Mouse (Mus musculus) midbrain, postnatal 0 days (tissue): Measurements from ENCODE around the gene Art3. TPM values are rescaled to one million over a fixed set of nuclear protein-coding genes. Genes with fewer than 3 reads are reported as not detected.

Source experiments
- ATAC-seq: fragments of 200-750 bp; cut with Nextera tagmentation; 2 replicates; pipeline ENCODE4 v1.8.0; 2017; ENCODE audit warnings: moderate number of reproducible peaks, mild to moderate bottlenecking, moderate TSS enrichment, moderate library complexity; ENCODE audit not compliant: low FRiP score
- DNase-seq: peaks from one replicate; pipeline ENCODE4 v3.0.0-alpha.2; 2015; ENCODE audit warnings: low spot score
- H3K27ac ChIP-seq: fragments of 300-500 bp; sonication (generic); 2 replicates; pipeline ENCODE4 v1.5.1; 2014; ENCODE audit warnings: low read depth, mild to moderate bottlenecking, low read length, mixed read lengths
- H3K27me3 ChIP-seq: fragments of 300-500 bp; sonication (generic); 2 replicates; pipeline ENCODE4 v1.6.1; 2014; ENCODE audit warnings: low read length, control low read depth, mixed read lengths; ENCODE audit not compliant: insufficient read depth
- H3K36me3 ChIP-seq: fragments of 300-500 bp; sonication (generic); 2 replicates; pipeline ENCODE4 v1.6.1; 2014; ENCODE audit warnings: low read length, control low read depth, mixed read lengths; ENCODE audit not compliant: insufficient read depth
- H3K4me1 ChIP-seq: fragments of 300-500 bp; sonication (generic); 2 replicates; pipeline ENCODE4 v1.6.1; 2014; ENCODE audit warnings: mild to moderate bottlenecking, control low read depth, antibody characterized with exemption, low read length, mixed read lengths; ENCODE audit not compliant: insufficient read depth
- H3K4me2 ChIP-seq: fragments of 300-500 bp; sonication (generic); 2 replicates; pipeline ENCODE4 v1.6.1; 2014; ENCODE audit warnings: low read depth, mild to moderate bottlenecking, low read length, mixed read lengths; ENCODE audit not compliant: poor library complexity, severe bottlenecking
- H3K4me3 ChIP-seq: fragments of 300-500 bp; sonication (generic); 2 replicates; pipeline ENCODE4 v1.5.1; 2014; ENCODE audit warnings: low read depth, mild to moderate bottlenecking, low read length, moderate library complexity
- H3K9ac ChIP-seq: fragments of 300-500 bp; sonication (generic); replicated peaks from 2 replicates; pipeline ENCODE4 v1.6.1; 2014; ENCODE audit warnings: mild to moderate bottlenecking, low read length, moderate library complexity, mixed read lengths; ENCODE audit not compliant: poor library complexity, severe bottlenecking
- H3K9me3 ChIP-seq: fragments of 300-500 bp; sonication (generic); 2 replicates; pipeline ENCODE4 v1.6.1; 2016; ENCODE audit warnings: low read length, control low read depth
- CTCF ChIP-seq: IDR thresholded peaks from 2 replicates; pipeline ENCODE4 v1.5.1; 2016; ENCODE audit warnings: antibody characterized with exemption, mild to moderate bottlenecking
- WGBS: fragments of 180-500 bp; shearing (Covaris S2); extraction: QIAGEN DNeasy Blood & Tissue Kit; methylation state at CpG from one replicate; pipeline ENCODE4 v1.1.7; 2014; 5-methylcytosine and 5-hydroxymethylcytosine counted together
- microRNA-seq: library from miRNA; unstranded; fragments of <30 nt; microRNA quantifications from one replicate; pipeline ENCODE4, GENCODE M21; 2016; ENCODE audit warnings: borderline number of aligned reads
- polyA plus RNA-seq: library from polyadenylated mRNA; unstranded; fragments of >200 nt; fragmentation: Nextera tagmentation; extraction: Ambion mirVana; gene quantifications from 2 replicates; pipeline ENCODE4 v1.2.1, GENCODE M21; 2015
- total RNA-seq: library from RNA; depleted of rRNA; stranded (reverse); fragments of >200 nt; gene quantifications from 2 replicates; pipeline ENCODE4 v1.2.3, GENCODE M21; 2014; rRNA removed

The Art3 gene
- total and polyA plus RNA-seq, 2 experiments from 2014 or later = 4.7 to 5.5 TPM

- 44% methylated on average over 5 of the region's 5 CpGs for WGBS
- H3K27ac ChIP-seq = no peak overlapping the region
These were observed 127.1 kb downstream of the Art3 start for GRCm38 (mm10) chr5:92458726-92459125.

GRCm38 (mm10) chr5:92461321-92461720, 129.7 kb downstream of the Art3 start:
- peak; percentile 80 for TF ChIP-seq CTCF
- Histone ChIP-seq H3K4me2 (no peak overlapping the region), H3K27ac (no peak overlapping the region), H3K27me3 (no peaks in the 10 kb centered on the region), H3K4me3 (no peak overlapping the region), H3K9me3 (no peaks in the 10 kb centered on the region), H3K4me1 (no peaks in the 10 kb centered on the region), H3K36me3 (peaks cover 13% of the 10 kb centered on the region; the same call in 1 of the 2 replicates), H3K9ac (no peak overlapping the region)
- DNase-seq (peak; percentile 66), ATAC-seq (no peak)
- 17% methylated on average over 5 of the region's 5 CpGs for WGBS

More at GRCm38 (mm10) chr5:92458726-92459125, 127.1 kb downstream of the Art3 start:
- H3K4me2 ChIP-seq = no peak overlapping the region
- H3K4me1 ChIP-seq = no peaks in the 10 kb centered on the region
- no peaks in the 10 kb centered on the region for H3K27me3 ChIP-seq
- peaks cover 25% of the 10 kb centered on the region for H3K36me3 ChIP-seq
- ATAC-seq = no peak
- no peak for TF ChIP-seq CTCF
- H3K9me3 ChIP-seq = no peaks in the 10 kb centered on the region
- no peak overlapping the region for H3K9ac ChIP-seq
- no peak for DNase-seq
- H3K4me3 ChIP-seq = no peak overlapping the region

Small RNA genes within 50 kb of the gene (microRNA-seq; reads per million reads assigned to microRNA genes)
- not detected for gene Mir6415

Other genes starting within 250 kb of the Art3 start
- gene G3bp2, start 248.1 kb upstream of the Art3 start, total RNA-seq = 167 and 221 TPM in 2 replicates
- gene G3bp2, start 248.1 kb upstream of the Art3 start, polyA plus RNA-seq = 280 and 303 TPM in 2 replicates
- gene Uso1, start 193.9 kb upstream of the Art3 start, total RNA-seq = 22.4 and 23.6 TPM in 2 replicates
- 25.9 and 27.0 TPM in 2 replicates for gene Uso1, start 193.9 kb upstream of the Art3 start, polyA plus RNA-seq
- gene U90926, start 116.4 kb upstream of the Art3 start, total RNA-seq = not detected in 2 replicates
- not detected in 2 replicates for gene U90926, start 116.4 kb upstream of the Art3 start, polyA plus RNA-seq
- 0.60 and 2.3 TPM in 2 replicates for gene Ppef2, start 75.5 kb upstream of the Art3 start, total RNA-seq
- gene Ppef2, start 75.5 kb upstream of the Art3 start, polyA plus RNA-seq = 0.47 and 0.66 TPM in 2 replicates
- 23.5 and 28.7 TPM in 2 replicates for gene Naaa, start 53.7 kb upstream of the Art3 start, total RNA-seq
- 20.0 and 23.1 TPM in 2 replicates for gene Naaa, start 53.7 kb upstream of the Art3 start, polyA plus RNA-seq
- gene Sdad1, start 21.3 kb upstream of the Art3 start, total RNA-seq = 33.1 and 38.7 TPM in 2 replicates
- gene Sdad1, start 21.3 kb upstream of the Art3 start, polyA plus RNA-seq = 27.2 and 33.2 TPM in 2 replicates
- gene Cxcl9, start 3.7 kb upstream of the Art3 start, total RNA-seq = not detected in 2 replicates
- not detected in 2 replicates for gene Cxcl9, start 3.7 kb upstream of the Art3 start, polyA plus RNA-seq
- not detected in 2 replicates for gene Cxcl10, start 17.1 kb downstream of the Art3 start, total RNA-seq
- 0.28 TPM in 1 of 2 replicates, not detected in the other for gene Cxcl10, start 17.1 kb downstream of the Art3 start, polyA plus RNA-seq
- 91.8 and 145 TPM in 2 replicates for gene Nup54, start 103.4 kb downstream of the Art3 start, total RNA-seq
- 52.1 and 52.6 TPM in 2 replicates for gene Nup54, start 103.4 kb downstream of the Art3 start, polyA plus RNA-seq
- gene Scarb2, start 175.0 kb downstream of the Art3 start, total RNA-seq = 139 and 160 TPM in 2 replicates
- 23.8 and 25.3 TPM in 2 replicates for gene Scarb2, start 175.0 kb downstream of the Art3 start, polyA plus RNA-seq
- gene Fam47e, start 223.2 kb downstream of the Art3 start, total RNA-seq = 1.2 and 1.9 TPM in 2 replicates
- gene Fam47e, start 223.2 kb downstream of the Art3 start, polyA plus RNA-seq = 1.5 and 1.7 TPM in 2 replicates